Mouse (Mus musculus) CD4-positive, CD25-positive, alpha-beta regulatory T cell, adult 4 months (primary cell): ENCODE data around the gene 2810004N23Rik. TPM values are rescaled to one million over a fixed set of nuclear protein-coding genes. Genes with fewer than 3 reads are reported as not detected.
"Not testable (repeated sequence)": the region's sequence is repeated elsewhere in the genome, so short reads cannot be mapped to it uniquely, and the experiment has no call there.

Experiments
- ATAC-seq: one replicate; pipeline ENCODE4 v1.8.0; 2017
- polyA plus RNA-seq, 2 experiments: library from polyadenylated mRNA; unstranded; fragments of 100-300 nt; shearing (Covaris generic); gene quantifications; one replicate each; pipeline ENCODE4 v1.2.1; 2017

The 2810004N23Rik gene
- polyA plus RNA-seq, 2 experiments from 2014 or later: 30.0 to 43.0 TPM

- ATAC-seq: peak; percentile 25
Observed at GRCm38 (mm10) chr8:124863729-124864128, 809 bp upstream of the 2810004N23Rik start.

- peak; percentile 55 for ATAC-seq
Observed at GRCm38 (mm10) chr8:124863163-124863677, 300 bp upstream of the 2810004N23Rik start.

GRCm38 (mm10) chr8:124860188-124860587, 2.7 kb downstream of the 2810004N23Rik start:
- ATAC-seq: no peak

GRCm38 (mm10) chr8:124859466-124859865, 3.5 kb downstream of the 2810004N23Rik start:
- ATAC-seq: no peak

- no peak for ATAC-seq
Observed at GRCm38 (mm10) chr8:124853511-124853910, 9.4 kb downstream of the 2810004N23Rik start.

- ATAC-seq: no peak
Observed at GRCm38 (mm10) chr8:124845573-124845972, 17.3 kb downstream of the 2810004N23Rik start.

GRCm38 (mm10) chr8:124845131-124845530, 17.8 kb downstream of the 2810004N23Rik start:
- no peak for ATAC-seq

GRCm38 (mm10) chr8:124842929-124843328, 20.0 kb downstream of the 2810004N23Rik start:
- ATAC-seq: not testable (repeated sequence)

- ATAC-seq: no peak
Observed at GRCm38 (mm10) chr8:124841775-124842174, 21.1 kb downstream of the 2810004N23Rik start.

- ATAC-seq: no peak
Observed at GRCm38 (mm10) chr8:124840900-124841299, 22.0 kb downstream of the 2810004N23Rik start.

GRCm38 (mm10) chr8:124839371-124839770, 23.5 kb downstream of the 2810004N23Rik start:
- no peak for ATAC-seq

- ATAC-seq: no peak
Observed at GRCm38 (mm10) chr8:124837956-124838355, 25.0 kb downstream of the 2810004N23Rik start.

GRCm38 (mm10) chr8:124836907-124837306, 26.0 kb downstream of the 2810004N23Rik start:
- ATAC-seq: no peak

GRCm38 (mm10) chr8:124836273-124836672, 26.6 kb downstream of the 2810004N23Rik start:
- no peak for ATAC-seq

GRCm38 (mm10) chr8:124835848-124836247, 27.1 kb downstream of the 2810004N23Rik start:
- ATAC-seq: no peak

- no peak for ATAC-seq
Observed at GRCm38 (mm10) chr8:124833430-124834205, 29.3 kb downstream of the 2810004N23Rik start.

GRCm38 (mm10) chr8:124831941-124832340, 31.0 kb downstream of the 2810004N23Rik start:
- ATAC-seq: no peak

GRCm38 (mm10) chr8:124831531-124831930, 31.4 kb downstream of the 2810004N23Rik start:
- ATAC-seq: no peak

- ATAC-seq: no peak
Observed at GRCm38 (mm10) chr8:124830050-124830449, 32.9 kb downstream of the 2810004N23Rik start.

- ATAC-seq: no peak
Observed at GRCm38 (mm10) chr8:124828561-124829240, 34.2 kb downstream of the 2810004N23Rik start.

GRCm38 (mm10) chr8:124827387-124827786, 35.5 kb downstream of the 2810004N23Rik start:
- ATAC-seq: no peak

- ATAC-seq: no peak
Observed at GRCm38 (mm10) chr8:124826658-124827057, 36.3 kb downstream of the 2810004N23Rik start.

GRCm38 (mm10) chr8:124823497-124823896, 39.4 kb downstream of the 2810004N23Rik start:
- no peak for ATAC-seq

GRCm38 (mm10) chr8:124820125-124820524, 42.8 kb downstream of the 2810004N23Rik start:
- ATAC-seq: no peak
